Mouse (Mus musculus) mature B cell (primary cell): Measurements from ENCODE around the gene Slc26a1.

ENCODE experiments used
- in situ Hi-C: fragments of 300-500 bp; cut with MboI; formaldehyde crosslinking; loops from 2 replicates; pipeline ENCODE4 v1.14.3; 2019

Gene Slc26a1

DNA sequence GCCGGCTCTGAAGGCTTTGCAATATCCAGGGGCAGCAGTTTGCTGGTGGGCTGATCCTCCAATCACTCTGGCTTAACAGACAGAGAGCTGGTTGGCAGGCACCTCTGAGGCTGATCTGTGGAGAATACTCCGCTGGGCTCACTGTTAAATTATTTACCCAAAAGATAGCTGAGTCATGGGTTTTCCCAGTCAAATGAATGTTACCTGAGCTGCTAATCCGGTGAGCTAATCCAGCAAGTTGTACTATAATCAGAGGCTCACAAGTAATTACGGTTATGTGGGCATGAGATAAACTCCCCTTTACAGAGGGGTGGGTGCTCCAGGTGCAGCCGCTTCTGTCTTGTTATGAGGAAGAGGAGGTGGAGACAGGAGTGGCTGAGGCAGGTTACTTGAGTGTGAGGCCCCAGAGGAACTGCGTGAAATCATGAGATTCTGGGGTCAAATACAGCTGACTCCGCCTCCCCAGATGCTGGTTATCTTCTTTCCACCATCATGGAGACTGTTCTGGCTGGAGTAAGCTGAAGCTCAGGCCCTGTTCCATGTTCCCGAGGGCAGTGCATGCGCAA is at the start of gene Slc26a1:
Slc26a1 (minus strand) TSS at position 319 of the 566 bp plus-strand sequence.
- in situ Hi-C loops: no loop called here

- in situ Hi-C loops: no loop called here
Observed at GRCm38 (mm10) chr5:108724006-108724405, 48.6 kb upstream of the Slc26a1 start.

DNA sequence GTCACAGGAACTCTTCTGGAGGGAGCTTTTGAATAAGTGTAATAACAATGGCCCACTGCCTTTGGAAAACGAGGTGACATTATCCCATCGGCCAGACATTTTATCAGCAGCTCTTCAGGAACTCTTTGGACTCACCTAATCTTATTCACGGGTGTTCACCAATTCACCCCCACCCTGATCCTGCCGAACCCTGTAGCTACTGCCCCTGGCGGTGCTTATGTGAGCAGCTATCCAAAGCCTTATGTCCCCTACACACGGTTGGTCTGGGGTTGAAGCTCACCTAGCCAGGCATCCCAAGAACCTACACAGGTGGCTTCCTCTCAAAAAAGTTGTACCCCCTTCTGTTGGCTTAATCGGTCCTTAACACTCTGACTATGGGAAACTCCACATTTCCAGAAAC is 44.4 kb upstream of the Slc26a1 start:
- in situ Hi-C loops: no loop called here

- in situ Hi-C loops: no loop called here
Observed at GRCm38 (mm10) chr5:108718051-108718450, 42.7 kb upstream of the Slc26a1 start.

DNA sequence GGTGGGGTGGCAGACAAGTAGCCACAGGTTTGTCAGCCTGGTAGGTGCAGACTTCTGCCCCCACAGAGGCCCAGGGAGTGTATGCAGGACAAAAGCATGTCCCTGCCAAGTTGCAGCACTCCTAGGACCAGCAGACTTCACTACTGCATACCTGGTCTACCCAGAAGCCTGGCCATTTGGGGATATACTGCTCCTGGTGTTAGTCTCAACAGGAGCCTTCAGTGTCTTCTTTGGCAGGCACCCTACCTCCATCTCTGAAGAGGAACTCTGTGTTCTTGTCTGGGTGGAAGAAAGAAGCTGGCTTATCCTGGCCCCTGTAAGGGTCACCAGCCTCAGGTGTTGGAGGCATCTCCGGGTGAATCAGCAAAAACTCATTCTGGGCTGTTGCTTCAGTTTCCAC is 40.6 kb upstream of the Slc26a1 start:
- in situ Hi-C loops: no loop called here

- in situ Hi-C loops: no loop called here
Observed at GRCm38 (mm10) chr5:108714149-108714548, 38.8 kb upstream of the Slc26a1 start.

GRCm38 (mm10) chr5:108713691-108714090 is 38.3 kb upstream of the Slc26a1 start:
- in situ Hi-C loops: no loop called here

DNA sequence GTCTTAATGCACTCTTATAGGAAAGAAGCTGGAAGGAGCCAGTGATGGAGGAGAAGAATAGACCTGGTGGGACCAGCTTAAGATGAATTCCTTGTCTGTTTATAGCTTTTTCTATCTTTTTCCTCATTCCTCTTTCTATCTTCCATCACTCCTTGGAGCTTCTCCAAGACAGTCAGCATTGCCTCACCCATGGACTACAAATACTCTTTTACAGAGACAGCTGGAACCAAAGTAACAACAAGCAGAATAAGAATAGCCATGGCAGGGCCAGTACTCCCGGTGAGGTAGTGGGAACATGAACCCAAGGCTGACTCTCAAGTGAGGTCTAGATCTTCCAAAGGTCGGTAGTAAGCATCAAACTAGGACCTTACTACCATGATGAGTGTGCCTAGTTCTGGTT is 37.7 kb upstream of the Slc26a1 start:
- in situ Hi-C loops: no loop called here

DNA sequence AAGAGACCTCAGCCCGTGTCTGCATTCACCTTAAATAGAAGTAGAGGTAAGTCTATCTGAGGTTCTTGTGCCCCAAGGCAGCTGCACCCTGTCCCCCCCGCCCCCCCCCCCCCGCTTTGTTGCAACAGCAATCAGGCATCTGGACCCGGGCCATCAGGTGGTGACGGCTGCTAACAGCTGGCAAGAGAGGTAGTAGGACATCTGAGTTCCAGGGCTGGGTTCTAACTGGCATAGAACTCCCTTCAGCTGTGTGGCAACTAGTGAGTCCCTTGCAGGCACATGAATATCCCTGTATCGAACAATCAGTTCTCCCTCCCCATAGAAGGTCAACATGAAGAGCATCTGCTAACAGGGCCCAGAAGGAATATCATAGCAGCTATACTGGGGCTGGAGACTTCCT is 36.6 kb upstream of the Slc26a1 start:
- in situ Hi-C loops: no loop called here

DNA sequence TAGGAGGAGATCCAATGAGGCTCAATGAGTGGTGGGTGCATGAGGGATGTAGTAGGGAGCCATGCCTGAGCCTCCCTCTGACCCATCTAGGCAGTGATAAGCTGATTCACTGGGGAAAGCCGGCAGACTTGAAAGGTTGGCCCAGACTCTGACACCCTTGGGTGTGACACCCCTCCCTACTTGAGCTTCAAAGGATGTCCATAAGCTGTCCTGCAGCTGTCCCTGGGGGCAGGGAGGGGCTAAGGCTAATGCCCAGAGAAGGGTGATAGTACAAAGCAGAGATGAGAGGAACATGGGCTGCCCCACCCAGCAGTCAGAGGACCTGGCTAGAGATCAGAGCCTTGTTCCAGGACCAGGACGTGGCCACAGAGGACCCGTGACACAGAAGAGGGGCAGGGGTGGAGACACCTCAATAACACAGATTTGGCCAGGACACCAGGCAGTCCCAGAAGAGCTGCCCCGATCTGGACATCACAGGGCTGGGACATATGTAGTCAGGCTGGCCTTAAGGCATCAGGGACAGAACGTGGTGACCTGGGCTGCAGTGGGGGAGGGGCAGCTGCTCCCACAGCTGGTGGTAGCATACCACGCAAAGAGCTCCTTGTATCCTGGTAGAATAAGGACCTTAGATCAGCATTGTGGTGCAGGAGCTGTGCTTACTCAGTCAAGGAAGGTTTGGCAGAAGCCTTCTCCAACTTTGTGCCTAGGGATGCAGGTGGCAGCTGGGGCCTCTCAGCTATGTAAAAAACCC is 33.8 kb upstream of the Slc26a1 start:
- in situ Hi-C loops: no loop called here

DNA sequence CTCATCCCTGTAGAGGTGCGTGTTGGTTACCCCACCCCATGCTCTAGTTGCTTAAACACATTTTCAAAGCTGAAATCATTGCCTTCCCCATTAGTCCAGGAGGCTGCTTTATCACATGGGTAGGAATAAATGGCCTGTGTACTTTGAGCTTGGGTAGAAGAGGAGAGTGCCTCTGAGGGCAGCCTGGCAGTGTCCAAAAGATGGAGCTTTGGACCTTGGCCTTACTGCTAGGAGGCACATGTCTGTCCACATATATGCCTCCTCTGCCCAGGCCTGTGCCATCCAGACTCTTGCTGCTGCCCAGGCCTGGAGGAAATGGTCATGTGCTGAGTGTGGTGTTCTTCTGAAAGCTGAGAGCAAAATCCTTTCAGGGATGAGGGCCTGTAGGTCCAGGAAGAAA is 33.0 kb upstream of the Slc26a1 start:
- in situ Hi-C loops: no loop called here

DNA sequence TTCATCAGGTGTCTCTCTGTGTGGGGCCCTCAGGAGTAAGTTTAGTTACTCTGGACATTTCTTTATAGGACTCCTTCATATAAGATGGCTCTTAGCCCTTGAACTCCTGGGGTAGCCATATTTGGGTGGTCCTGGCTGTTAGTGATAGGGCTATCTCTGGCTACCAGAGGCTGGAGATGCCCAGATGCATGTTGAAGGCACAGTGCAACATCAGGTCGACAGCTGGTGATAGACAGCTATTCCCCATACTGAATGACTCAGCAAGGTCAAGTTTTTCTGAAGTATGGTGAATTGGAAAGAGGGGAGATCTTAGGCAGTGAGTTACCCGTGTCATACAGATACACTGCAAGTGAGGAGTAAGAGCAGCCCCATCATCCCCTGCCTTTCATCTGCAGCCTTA is 32.4 kb upstream of the Slc26a1 start:
- in situ Hi-C loops: no loop called here

GRCm38 (mm10) chr5:108703754-108704626 is 28.6 kb upstream of the Slc26a1 start:
- in situ Hi-C loops: no loop called here

- in situ Hi-C loops: no loop called here
Observed at GRCm38 (mm10) chr5:108701341-108702021, 26.1 kb upstream of the Slc26a1 start.

DNA sequence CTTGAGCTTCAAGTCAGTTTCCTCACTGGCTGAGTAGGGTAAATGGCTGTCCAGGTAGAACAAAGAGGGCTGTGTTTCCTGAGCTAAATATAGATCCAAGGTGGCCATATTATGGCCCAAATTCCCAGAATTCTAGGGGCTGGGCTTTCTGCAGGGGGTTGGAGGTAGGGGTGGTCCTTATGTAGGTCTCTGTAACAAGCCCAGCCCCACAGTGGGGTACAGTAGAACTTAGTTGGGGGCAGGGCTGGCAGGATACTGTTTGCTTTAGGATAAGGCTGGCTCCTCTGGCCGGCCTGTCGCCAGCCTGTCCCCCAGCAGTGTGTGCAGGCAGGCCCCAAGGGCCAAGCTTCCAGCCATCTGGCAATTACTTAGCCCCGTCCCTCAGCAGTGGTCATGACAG is 25.0 kb upstream of the Slc26a1 start:
- in situ Hi-C loops: no loop called here

DNA sequence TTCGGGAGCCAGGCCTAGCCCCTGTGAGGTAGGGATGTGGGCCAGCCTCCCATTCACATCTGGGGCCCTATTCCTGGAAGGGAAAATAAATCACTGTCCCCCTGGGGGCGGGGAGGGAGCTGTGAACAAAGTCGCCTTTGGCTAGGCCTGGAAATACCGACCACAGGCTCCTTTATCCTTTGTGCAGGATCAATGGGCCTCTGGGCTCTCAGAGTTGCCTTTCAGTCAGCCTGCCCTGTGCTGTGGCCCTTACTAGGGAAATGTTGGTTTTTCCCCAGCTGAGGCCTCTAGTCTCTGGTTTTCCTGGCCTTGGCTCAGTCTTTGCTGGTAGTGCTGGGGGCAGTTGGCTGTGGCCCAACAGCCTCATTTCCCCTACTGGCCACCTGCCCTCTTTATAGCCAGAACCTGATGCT is 22.0 kb upstream of the Slc26a1 start:
- in situ Hi-C loops: no loop called here

- in situ Hi-C loops: no loop called here
Observed at GRCm38 (mm10) chr5:108696542-108696941, 21.2 kb upstream of the Slc26a1 start.

DNA sequence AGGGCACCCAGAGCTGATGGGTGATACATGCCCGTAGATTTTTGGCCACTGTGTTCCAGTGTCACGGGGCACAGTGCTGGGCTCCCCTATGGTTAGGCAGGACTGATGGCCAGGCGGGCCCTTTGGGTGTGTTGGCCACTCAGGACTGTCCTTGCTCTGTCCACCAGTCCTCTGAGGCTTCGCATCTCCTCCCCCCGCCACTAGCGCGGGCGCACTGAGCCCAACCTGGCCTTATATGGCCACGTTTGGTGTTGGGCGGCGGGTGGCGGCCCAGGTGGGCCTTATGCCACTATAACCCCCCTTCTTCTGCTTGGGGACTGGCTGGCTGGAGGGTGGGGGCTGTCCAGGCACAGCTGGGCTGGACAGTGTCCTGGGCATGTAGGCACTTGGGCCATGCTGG is 20.5 kb upstream of the Slc26a1 start:
- in situ Hi-C loops: no loop called here

DNA sequence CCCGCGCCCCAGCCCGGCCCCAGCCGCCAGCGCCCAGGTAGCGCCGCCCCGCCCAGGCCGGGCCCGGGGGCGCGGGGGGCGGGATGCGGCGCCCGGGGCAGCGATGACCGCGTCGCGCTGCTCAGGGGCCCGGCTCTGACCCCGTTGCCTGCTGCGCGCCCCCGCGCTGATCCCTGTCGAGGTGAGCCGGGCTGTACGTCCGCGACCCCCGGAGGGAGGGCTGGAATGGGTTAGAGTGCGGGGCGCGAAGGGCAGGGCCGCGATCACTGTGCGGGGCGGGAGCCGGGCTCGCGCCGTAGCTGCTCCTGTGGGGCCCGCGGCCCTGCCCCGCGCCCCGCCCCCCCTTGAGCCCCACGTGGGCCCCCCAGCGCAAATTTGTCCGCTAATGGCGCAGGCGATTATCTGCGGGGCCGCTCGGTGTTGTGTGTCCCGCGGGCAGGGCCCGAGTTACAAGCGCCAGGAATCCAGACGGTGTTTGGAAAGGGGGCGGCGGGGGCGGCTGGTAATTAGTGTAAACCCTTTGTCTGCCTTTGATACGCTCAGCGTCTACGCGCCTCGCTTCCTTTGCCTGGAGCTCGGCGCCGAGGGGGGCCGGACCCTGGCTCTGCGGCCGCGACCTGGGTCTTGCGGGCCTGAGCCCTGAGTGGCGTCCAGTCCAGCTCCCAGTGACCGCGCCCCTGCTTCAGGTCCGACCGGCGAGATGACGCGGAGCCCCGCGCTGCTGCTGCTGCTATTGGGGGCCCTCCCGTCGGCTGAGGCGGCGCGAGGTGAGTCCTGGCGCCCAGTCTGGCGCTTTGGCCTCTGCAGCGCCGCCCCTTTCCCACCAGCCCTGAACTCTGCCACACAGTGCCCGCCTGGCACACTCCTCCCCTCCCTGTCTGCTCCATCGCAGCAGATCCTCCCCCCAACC is 19.2 kb upstream of the Slc26a1 start:
- in situ Hi-C loops: no loop called here

- in situ Hi-C loops: no loop called here
Observed at GRCm38 (mm10) chr5:108693872-108694288, 18.5 kb upstream of the Slc26a1 start.

- in situ Hi-C loops: no loop called here
Observed at GRCm38 (mm10) chr5:108692271-108692670, 16.9 kb upstream of the Slc26a1 start, which contains the start of gene Fgfrl1. Gene Fgfrl1, plus strand, starts transcription at chr5:108692382.
